Mouse (Mus musculus) kidney, adult 2 months (tissue): ENCODE results near the gene Slain2.

Experiments used
- CTCF ChIP-seq: fragments of 200-500 bp; conservative IDR thresholded peaks from 2 replicates; pipeline ENCODE4 v1.5.1; 2011; ENCODE audit warnings: low read depth, mild to moderate bottlenecking, control low read depth, low read length, moderate library complexity, mixed read lengths; ENCODE audit not compliant: insufficient read depth, insufficient read length
- POLR2A ChIP-seq: fragments of 200-500 bp; IDR thresholded peaks from one replicate; pipeline ENCODE4 v1.6.1; 2011; ENCODE audit warnings: low read depth, low read length, control low read depth

DNA sequence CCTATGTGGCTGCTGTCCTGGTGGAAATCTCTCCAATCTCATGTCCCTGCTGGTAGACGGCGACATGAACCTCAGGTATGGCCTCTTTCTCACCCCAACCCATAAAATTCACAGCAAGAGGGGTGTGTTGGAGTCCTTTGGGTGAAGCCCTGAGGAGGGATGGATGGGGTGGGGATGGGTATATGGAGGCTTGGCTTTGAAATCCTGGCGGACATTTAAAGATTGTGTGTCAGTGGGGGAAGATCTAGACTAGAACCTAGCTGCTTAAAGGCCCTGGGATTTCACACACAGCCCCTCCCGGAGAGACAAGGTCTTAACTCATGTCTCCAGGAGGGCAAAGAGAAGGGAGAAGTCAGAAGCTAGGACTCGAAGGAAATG, 93.5 kb downstream of the Slain2 start:
- TF ChIP-seq CTCF, result no peak
- TF ChIP-seq POLR2A, result no peak
